Mouse (Mus musculus) right cerebral cortex, postnatal 4 days (tissue): ENCODE data around the gene Rimbp3.
"Not testable (repeated sequence)": the region's sequence is repeated elsewhere in the genome, so short reads cannot be mapped to it uniquely, and the experiment has no call there.

Experiments
- DNase-seq: peaks from one replicate; pipeline ENCODE4 v3.0.0-alpha.2; 2022

Gene Rimbp3

GRCm38 (mm10) chr16:17208389-17209361, at the start of gene Rimbp3:
Gene Rimbp3, plus strand, starts transcription at chr16:17208603.
- DNase-seq, result peak; percentile 92

- not testable (repeated sequence) for DNase-seq
Observed at GRCm38 (mm10) chr16:17165478-17165877, 42.9 kb upstream of the Rimbp3 start.

DNA sequence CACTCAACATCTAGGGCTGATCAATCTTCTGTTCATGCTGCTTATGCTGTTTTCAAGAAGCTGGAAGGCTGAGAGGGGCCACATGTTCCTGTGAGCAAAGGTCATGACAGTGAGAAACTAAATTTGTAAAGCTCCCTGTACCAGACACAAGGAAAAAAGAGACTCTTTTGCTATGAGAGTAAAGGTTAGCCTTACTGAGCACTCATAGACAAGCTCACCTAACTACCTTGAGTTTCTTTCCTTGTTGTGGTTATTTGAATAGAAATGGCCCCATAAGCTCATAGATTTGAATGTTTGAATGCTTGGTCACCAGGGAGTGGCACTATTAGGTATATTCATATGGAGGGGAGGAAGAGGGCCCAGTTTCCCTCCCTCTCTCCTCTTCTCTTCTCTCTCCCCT, 41.2 kb upstream of the Rimbp3 start:
- DNase-seq, result no peak

GRCm38 (mm10) chr16:17168049-17168448, 40.4 kb upstream of the Rimbp3 start:
- DNase-seq, result no peak

GRCm38 (mm10) chr16:17175765-17176164, 32.6 kb upstream of the Rimbp3 start:
- no peak for DNase-seq

DNA sequence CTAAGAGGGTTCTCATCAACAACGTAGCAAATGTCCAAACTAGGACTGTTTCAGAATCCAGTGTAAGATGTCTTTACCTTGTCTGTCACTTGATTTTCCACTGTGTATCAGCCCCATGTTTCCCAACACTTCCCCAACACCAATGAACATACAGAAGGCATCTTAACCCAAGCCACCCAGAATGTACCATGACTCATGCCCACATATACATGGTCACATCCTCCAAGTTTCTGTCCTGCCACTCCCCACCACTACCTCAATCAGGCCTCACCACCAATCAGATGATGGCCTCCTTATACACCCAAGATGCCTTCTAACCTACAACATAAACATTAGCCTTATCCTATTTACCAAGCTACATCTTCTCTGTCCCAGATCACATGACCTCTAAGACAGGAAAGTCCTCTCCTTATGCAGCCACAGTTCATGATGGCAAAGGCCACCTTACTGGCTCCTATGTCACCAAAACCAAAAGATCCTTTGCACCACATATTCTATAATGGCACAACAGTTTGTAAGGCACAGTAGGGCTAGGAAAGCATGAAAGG, 30.7 kb upstream of the Rimbp3 start:
- no peak for DNase-seq

DNA sequence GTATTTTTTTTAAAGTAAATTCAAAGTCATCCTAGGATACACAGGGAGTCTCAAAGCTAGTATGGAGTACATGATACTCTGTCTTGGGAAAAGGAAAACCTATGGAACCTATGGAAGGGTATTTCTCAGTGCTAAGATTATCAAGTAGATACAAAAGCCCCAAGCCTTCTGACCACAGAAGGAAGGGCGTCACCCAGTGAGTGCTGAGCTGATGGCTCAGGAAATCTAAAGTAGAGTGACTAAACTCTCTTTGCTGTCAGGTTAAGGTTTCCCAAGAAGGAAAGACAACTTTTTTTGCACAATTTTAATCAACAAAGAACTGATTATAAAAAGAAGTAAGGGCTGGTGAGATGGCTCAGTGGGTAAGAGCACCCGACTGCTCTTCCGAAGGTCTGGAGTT, 28.7 kb upstream of the Rimbp3 start:
- DNase-seq, result no peak

GRCm38 (mm10) chr16:17181382-17181781, 27.0 kb upstream of the Rimbp3 start:
- no peak for DNase-seq

- DNase-seq, result no peak
Observed at GRCm38 (mm10) chr16:17182136-17182535, 26.3 kb upstream of the Rimbp3 start.

DNA sequence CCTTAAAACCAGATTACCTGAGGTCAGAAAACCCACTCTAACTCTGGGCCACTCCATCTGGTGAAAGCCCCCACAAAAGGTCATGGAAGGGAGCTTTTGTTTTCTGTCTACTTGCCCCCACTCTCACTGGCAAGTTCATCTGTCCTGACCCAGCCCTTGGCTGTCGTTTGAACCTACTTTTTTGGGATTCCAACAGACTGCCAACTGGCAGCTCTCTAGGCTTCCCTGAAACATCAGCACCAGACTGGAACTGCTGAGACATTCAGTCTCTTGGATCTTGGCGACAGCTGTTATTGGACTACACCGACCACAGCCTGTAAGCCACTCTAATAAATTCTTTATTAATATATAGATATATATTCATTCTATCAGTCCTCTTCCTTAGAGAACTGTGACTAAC, 25.4 kb upstream of the Rimbp3 start:
- no peak for DNase-seq

DNA sequence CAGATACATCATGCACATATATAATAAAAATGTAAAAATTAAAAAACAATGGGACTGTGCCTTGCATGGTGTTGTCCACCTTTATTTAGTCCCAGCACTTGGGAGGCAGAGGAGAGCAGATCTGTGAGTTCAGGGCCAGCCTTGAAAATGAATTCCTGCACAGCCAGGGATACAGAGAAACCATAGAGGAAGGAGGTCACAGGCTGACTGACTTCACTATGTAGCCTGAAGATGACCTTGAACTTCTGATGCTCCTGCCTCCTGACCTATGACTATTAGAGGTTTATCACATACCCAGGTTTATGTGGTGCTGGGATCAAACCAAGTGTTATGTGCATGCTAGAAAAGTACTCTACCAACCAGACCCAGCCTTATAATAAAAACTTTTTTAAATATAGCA, 22.9 kb upstream of the Rimbp3 start:
- no peak for DNase-seq

- DNase-seq, result no peak
Observed at GRCm38 (mm10) chr16:17193823-17194222, 14.6 kb upstream of the Rimbp3 start.

DNA sequence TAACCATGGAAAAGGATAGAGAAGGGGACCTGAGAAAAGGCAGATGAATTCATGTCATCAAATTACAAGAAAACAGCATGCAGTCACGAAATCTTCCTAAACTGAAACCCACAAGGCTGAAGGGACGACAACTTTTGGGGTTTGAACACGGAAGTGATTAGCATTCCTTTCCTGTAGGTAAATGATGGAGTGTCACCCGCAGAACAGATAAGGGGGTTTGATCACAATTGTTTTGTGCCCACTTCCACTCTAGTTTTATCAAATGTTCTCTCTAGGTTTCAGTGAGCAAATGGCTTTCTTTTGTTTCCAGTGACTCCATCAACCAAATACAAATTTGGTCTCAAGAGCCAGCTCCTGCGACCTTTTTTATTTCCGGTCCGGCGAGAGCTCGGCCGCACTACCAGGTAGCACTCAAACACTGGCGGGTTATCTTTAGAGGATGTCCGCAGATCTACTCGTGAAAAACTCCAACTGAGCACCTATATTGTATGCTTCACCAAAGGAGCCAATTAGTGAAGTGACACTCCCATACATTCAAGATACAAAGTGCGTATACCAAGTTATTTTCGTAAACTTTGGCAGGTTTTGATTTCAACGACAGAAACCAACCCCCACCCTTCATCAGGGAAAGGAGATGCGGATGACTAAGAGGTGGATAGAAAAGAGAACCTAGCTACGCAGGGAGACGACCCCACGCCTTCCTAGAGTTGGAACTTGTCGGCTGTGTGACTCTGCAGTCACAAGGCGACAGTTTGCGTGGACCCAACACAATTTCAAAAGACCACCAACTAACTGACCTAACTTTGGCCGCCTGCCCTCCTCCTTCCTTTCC, 8.1 kb upstream of the Rimbp3 start:
- no peak for DNase-seq

DNA sequence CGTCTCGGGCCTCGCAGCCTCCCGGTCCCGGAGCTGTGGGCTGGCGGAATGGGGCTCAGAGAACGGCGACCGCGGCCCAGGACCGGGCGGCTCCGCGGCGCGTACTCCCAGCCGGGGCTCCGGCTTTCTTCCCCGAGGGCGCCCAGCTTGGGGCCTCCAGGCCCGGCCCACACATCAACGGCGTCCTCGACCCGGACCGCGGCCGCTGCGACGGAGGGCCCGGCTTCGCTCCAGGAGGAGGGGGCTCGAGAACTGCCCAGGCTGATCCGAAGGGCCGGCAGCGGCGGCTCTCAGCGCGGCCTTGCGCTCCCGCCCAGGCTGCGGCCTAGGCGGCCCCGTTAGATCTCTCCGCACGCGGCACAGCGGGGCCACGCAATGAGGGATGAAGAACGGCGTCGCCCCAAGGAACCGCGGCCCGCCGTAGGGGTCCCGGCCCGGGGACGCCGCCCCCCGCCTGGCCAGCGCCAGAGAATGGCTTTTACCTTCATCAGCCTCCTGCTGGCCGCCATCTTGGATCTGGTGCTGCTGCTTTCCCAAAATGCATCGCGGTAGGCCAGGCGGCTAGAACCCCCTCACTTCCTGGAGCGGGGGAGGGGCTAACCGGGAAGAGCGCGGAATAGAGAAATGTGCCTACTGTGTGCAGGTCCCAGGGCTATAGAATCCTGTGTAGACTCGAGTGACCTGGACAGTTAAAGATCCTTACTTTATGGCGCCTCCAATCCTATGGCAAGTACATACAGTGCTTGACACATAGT, 7.3 kb upstream of the Rimbp3 start:
- DNase-seq, result peak; percentile 81

- no peak for DNase-seq
Observed at GRCm38 (mm10) chr16:17201977-17202376, 6.4 kb upstream of the Rimbp3 start.

GRCm38 (mm10) chr16:17202549-17202948, 5.9 kb upstream of the Rimbp3 start, which contains the start of gene Ube2l3:
Gene Ube2l3, minus strand, starts transcription at chr16:17202649.
- DNase-seq, result no peak

DNA sequence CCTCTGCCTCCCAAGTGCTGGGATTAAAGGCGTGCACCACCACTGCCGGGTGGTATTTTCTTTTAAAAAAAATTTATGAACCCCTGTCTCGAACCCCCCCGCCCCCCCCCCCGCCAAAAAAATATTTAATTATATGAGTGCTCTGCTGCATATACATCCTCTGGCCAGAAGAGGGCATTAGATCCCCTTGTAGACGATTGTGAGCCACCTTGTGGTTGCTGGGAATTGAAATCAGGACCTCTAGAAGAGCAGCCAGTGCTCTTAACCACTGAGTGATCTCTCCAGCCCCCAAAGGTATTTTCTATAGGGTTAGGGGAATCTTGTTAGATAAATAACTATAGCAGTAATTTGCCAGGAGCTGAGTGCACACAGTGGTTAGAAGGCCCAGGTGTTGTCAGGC, 3.4 kb upstream of the Rimbp3 start:
- no peak for DNase-seq

DNA sequence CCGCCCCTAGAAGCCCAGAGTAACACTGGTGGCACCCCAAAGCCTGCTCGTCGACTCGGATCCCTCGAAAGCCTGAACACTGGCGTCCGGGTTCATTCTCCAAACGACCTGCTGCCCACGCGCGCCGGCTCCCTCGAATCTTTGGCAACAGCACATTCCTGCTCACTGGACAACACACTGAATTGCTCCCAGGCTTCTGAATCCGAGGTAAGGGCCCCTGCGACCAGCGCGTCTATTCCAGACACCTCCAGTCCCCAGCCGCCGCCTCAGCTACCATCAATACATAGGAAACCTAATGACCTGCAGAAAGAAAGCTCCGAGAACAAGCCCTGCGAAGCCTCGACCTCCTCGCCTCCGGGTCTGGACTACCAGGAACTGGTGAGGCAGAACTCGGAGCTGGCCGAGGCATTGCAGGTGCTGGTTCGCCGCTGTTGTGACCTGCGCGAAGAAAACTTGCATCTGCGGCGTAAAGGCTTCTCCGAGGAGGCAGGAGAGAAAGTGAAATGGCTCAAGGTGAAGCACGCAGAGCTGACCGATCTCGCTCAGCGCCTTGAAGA, 1.1 kb downstream of the Rimbp3 start:
- no peak for DNase-seq

DNA sequence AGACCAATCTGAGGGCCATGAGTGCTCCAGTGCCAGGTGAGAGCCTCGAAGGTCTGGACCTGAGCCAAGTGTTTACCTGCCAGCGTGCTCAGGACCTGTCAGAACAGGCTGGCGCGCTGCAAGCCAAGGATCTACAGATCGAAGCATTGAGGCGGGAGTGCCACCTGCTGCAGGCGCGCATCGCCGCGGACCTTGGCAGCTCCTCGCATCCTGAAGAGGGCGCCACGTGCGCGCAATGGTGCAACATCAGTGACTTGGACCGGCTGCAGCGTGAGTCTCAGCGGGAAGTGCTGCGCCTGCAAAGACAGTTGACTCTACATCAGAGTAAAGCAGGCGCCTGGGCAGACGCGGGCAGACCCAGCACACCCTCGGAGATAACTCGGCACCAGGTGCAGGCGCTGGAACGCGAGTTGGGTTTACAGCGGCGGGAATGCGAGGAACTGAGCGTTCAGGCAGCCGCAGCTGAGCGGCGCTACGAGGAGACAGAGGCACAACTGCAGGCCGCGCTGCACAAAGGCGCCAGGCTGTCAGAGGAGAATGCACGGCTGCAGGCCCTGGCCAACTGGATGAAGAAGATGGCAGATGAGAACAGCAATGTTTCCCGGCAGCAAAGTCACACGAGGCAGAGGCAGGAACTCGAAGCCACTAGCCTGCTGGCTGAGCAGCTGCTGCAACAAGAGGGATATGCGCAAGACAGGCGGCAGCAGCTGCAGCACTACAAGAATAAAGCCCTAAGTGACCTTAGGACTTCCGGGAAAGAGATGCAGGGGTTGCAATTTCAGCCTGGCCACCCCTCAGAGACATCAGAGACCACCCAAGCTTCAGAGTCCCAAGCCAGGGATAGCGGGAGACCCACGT, 1.8 kb downstream of the Rimbp3 start:
- DNase-seq, result peak; percentile 87

GRCm38 (mm10) chr16:17216934-17217633, 8.7 kb downstream of the Rimbp3 start:
- no peak for DNase-seq
